Mouse (Mus musculus): ENCODE measurements around the gene Dzip1. TPM values are rescaled to one million over a fixed set of nuclear protein-coding genes. Genes with fewer than 3 reads are reported as not detected.

Dzip1 gene
- total and polyA plus RNA-seq, 3 experiments: 0.16 to 0.83 (median 0.51) TPM

GRCm38 (mm10) chr14:118850696-118851035, 74.6 kb downstream of the Dzip1 start:
- dilution Hi-C loops (cut with MboI; ENCODE audit: extremely low pct_ligation_motif_present, extremely low pct_unique_long_range_greater_than_20kb, low sequenced_read_pairs): no loop called here
- no peaks in the 10 kb centered on the region for H3K9me3 ChIP-seq (replicated peaks; ENCODE audit: low read length)
- peaks cover 4 to 18% of the 10 kb centered on the region in 2 experiments; a peak in 3 of 4 replicates for H3K4me1 ChIP-seq (ENCODE audit: control insufficient read depth in 1 of 2, insufficient read depth in 2 of 2)
- no peak overlapping the region for H3K9ac ChIP-seq (ENCODE audit: insufficient read depth, low read depth)
- H3K27me3 ChIP-seq (replicated peaks): peaks cover 8% of the 10 kb centered on the region
- DNase-seq (ENCODE audit: extremely low read depth): no peak
- no peak overlapping the region for H3K27ac ChIP-seq (ENCODE audit: insufficient read depth, low read depth)
- no peaks in the 10 kb centered on the region for H3K36me3 ChIP-seq (replicated peaks in 1 of 2; ENCODE audit: control insufficient read depth in 1 of 2, insufficient read depth in 1 of 2, low read length in 1 of 2)
- peak overlapping the region; percentile 65 for H3K4me2 ChIP-seq (ENCODE audit: insufficient read depth, low read depth, poor library complexity, severe bottlenecking)
- H3K4me3 ChIP-seq (replicated peaks in 1 of 3; ENCODE audit: low read depth in 2 of 3, low read length in 2 of 3, poor library complexity in 1 of 3): peak overlapping the region in 1 of 3 experiments; percentile 9
- in situ Hi-C loops (cut with MboI; ENCODE audit: low pct_ligation_motif_present, low pct_unique_long_range_greater_than_20kb, low sequenced_read_pairs): no loop called here
- TF ChIP-seq MAX (IDR thresholded peaks at IDR 0.05; ENCODE audit: low read length): 0 out of 2 replicates have a peak, but pooled peaks have one; percentile 9
- TF ChIP-seq GABPA (IDR thresholded peaks at IDR 0.05; ENCODE audit: insufficient replicate concordance, low read depth, low read length): no peak
- H3K79me2 ChIP-seq (replicated peaks; ENCODE audit: control insufficient read depth, extremely low read depth, insufficient read depth, poor library complexity, severe bottlenecking): no peaks in the 10 kb centered on the region

GRCm38 (mm10) chr14:118850011-118850695, 75.1 kb downstream of the Dzip1 start:
- Histone ChIP-seq H3K27me3 (replicated peaks) (peaks cover 6% of the 10 kb centered on the region), H3K4me3 (replicated peaks in 1 of 3; ENCODE audit: low read depth in 2 of 3, low read length in 2 of 3, poor library complexity in 1 of 3) (peak overlapping the region in 1 of 3 experiments; percentile 9), H3K27ac (ENCODE audit: insufficient read depth, low read depth) (no peak overlapping the region), H3K79me2 (replicated peaks; ENCODE audit: control insufficient read depth, extremely low read depth, insufficient read depth, poor library complexity, severe bottlenecking) (no peaks in the 10 kb centered on the region), H3K4me1 (ENCODE audit: control insufficient read depth in 1 of 2, insufficient read depth in 2 of 2) (peaks cover 4 to 15% of the 10 kb centered on the region in 2 experiments; a peak in 3 of 4 replicates), H3K9ac (ENCODE audit: insufficient read depth, low read depth) (no peak overlapping the region), H3K36me3 (replicated peaks in 1 of 2; ENCODE audit: control insufficient read depth in 1 of 2, insufficient read depth in 1 of 2, low read length in 1 of 2) (no peaks in the 10 kb centered on the region), H3K4me2 (ENCODE audit: insufficient read depth, low read depth, poor library complexity, severe bottlenecking) (peak overlapping the region; percentile 65), H3K9me3 (replicated peaks; ENCODE audit: low read length) (no peaks in the 10 kb centered on the region)
- in situ Hi-C loops (cut with MboI; ENCODE audit: low pct_ligation_motif_present, low pct_unique_long_range_greater_than_20kb, low sequenced_read_pairs) (no loop called here), dilution Hi-C loops (cut with MboI; ENCODE audit: extremely low pct_ligation_motif_present, extremely low pct_unique_long_range_greater_than_20kb, low sequenced_read_pairs) (no loop called here)
- TF ChIP-seq POLR2AphosphoS2 (IDR thresholded peaks at IDR 0.05; ENCODE audit: low read depth, low read length) (no peak), ZC3H11A (IDR thresholded peaks at IDR 0.05; ENCODE audit: low read depth, low read length) (no peak), MAX (IDR thresholded peaks at IDR 0.05; ENCODE audit: low read length) (peak; percentile 45; the same call in 1 of the 2 replicates), POLR2A (IDR thresholded peaks at IDR 0.05; ENCODE audit: low read depth, low read length) (no peak), MYC (IDR thresholded peaks at IDR 0.05; ENCODE audit: low read depth, low read length) (no peak), BHLHE40 (IDR thresholded peaks at IDR 0.05; ENCODE audit: low read depth, low read length) (peak; percentile 87), MAFK (IDR thresholded peaks at IDR 0.05; ENCODE audit: insufficient replicate concordance, low read length) (no peak), JUN (IDR thresholded peaks at IDR 0.05; ENCODE audit: insufficient read depth, low read depth, low read length) (no peak)
- no peak for DNase-seq (ENCODE audit: extremely low read depth)

GRCm38 (mm10) chr14:118848171-118848570, 77.1 kb downstream of the Dzip1 start:
- Histone ChIP-seq H3K9ac (ENCODE audit: insufficient read depth, low read depth) (no peak overlapping the region), H3K27me3 (replicated peaks) (peaks cover 3% of the 10 kb centered on the region), H3K27ac (ENCODE audit: insufficient read depth, low read depth) (no peak overlapping the region), H3K79me2 (replicated peaks; ENCODE audit: control insufficient read depth, extremely low read depth, insufficient read depth, poor library complexity, severe bottlenecking) (no peaks in the 10 kb centered on the region), H3K4me3 (replicated peaks in 1 of 3; ENCODE audit: low read depth in 2 of 3, low read length in 2 of 3, poor library complexity in 1 of 3) (no peak overlapping the region), H3K36me3 (replicated peaks in 1 of 2; ENCODE audit: control insufficient read depth in 1 of 2, insufficient read depth in 1 of 2, low read length in 1 of 2) (no peaks in the 10 kb centered on the region), H3K4me2 (ENCODE audit: insufficient read depth, low read depth, poor library complexity, severe bottlenecking) (no peak overlapping the region), H3K9me3 (replicated peaks; ENCODE audit: low read length) (no peaks in the 10 kb centered on the region), H3K4me1 (ENCODE audit: control insufficient read depth in 1 of 2, insufficient read depth in 2 of 2) (peaks cover 0 to 4% of the 10 kb centered on the region in 2 experiments; a peak in 1 of 4 replicates)
- no peak for DNase-seq (ENCODE audit: extremely low read depth)
- dilution Hi-C loops (cut with MboI; ENCODE audit: extremely low pct_ligation_motif_present, extremely low pct_unique_long_range_greater_than_20kb, low sequenced_read_pairs) (no loop called here), in situ Hi-C loops (cut with MboI; ENCODE audit: low pct_ligation_motif_present, low pct_unique_long_range_greater_than_20kb, low sequenced_read_pairs) (no loop called here)
- TF ChIP-seq CHD1 (IDR thresholded peaks at IDR 0.05; ENCODE audit: low read depth, low read length) (no peak), PAX5 (IDR thresholded peaks at IDR 0.05; ENCODE audit: low read length) (no peak), NELFE (IDR thresholded peaks at IDR 0.05; ENCODE audit: low read depth, low read length) (no peak), JUND (conservative IDR thresholded peaks at IDR 0.05; ENCODE audit: low read depth, low read length) (no peak), EP300 (IDR thresholded peaks at IDR 0.05; ENCODE audit: low read length) (no peak), HCFC1 (IDR thresholded peaks at IDR 0.05; ENCODE audit: low read depth, low read length) (no peak), MAZ (IDR thresholded peaks at IDR 0.05; ENCODE audit: low read depth, low read length) (no peak), ELF1 (IDR thresholded peaks at IDR 0.05; ENCODE audit: low read depth, low read length) (no peak), POLR2A (IDR thresholded peaks at IDR 0.05; ENCODE audit: low read depth, low read length) (no peak), CHD2 (IDR thresholded peaks at IDR 0.05; ENCODE audit: low read length) (no peak), NRF1 (IDR thresholded peaks at IDR 0.05; ENCODE audit: low read depth, low read length) (no peak), USF2 (conservative IDR thresholded peaks at IDR 0.05; ENCODE audit: low read depth, low read length) (no peak), MXI1 (IDR thresholded peaks at IDR 0.05; ENCODE audit: low read depth, low read length) (no peak), ZC3H11A (IDR thresholded peaks at IDR 0.05; ENCODE audit: low read depth, low read length) (no peak), SIN3A (IDR thresholded peaks at IDR 0.05; ENCODE audit: low read length) (no peak), MEF2A (IDR thresholded peaks at IDR 0.05; ENCODE audit: borderline replicate concordance, low read depth, low read length) (no peak), UBTF (IDR thresholded peaks at IDR 0.05; ENCODE audit: low read depth, low read length) (no peak), IRF4 (IDR thresholded peaks at IDR 0.05; ENCODE audit: low read depth, low read length) (no peak), ZNF384 (IDR thresholded peaks at IDR 0.05; ENCODE audit: low read depth, low read length) (no peak), MAFK (IDR thresholded peaks at IDR 0.05; ENCODE audit: insufficient replicate concordance, low read length) (no peak)

Data from CH12.LX (cell line).